Mouse (Mus musculus) kidney, embryonic 16.5 days (tissue): Measurements from ENCODE around the gene Meis1. TPM values are rescaled to one million over a fixed set of nuclear protein-coding genes. Genes with fewer than 3 reads are reported as not detected.

ENCODE experiments used
- ATAC-seq: fragments of 200-750 bp; cut with Nextera tagmentation; 2 replicates; pipeline ENCODE4 v1.8.0; 2017; ENCODE audit warnings: moderate TSS enrichment; ENCODE audit not compliant: low FRiP score, low TSS enrichment
- H3K27ac ChIP-seq: fragments of 300-500 bp; sonication (generic); 2 replicates; pipeline ENCODE4 v1.5.1; 2014; ENCODE audit warnings: low read length
- H3K27me3 ChIP-seq: fragments of 300-500 bp; sonication (generic); 2 replicates; pipeline ENCODE4 v1.6.1; 2014; ENCODE audit warnings: low read length, control low read depth, mixed read lengths; ENCODE audit not compliant: insufficient read depth
- H3K36me3 ChIP-seq: fragments of 300-500 bp; sonication (generic); 2 replicates; pipeline ENCODE4 v1.6.1; 2014; ENCODE audit warnings: low read length, control low read depth, mixed read lengths; ENCODE audit not compliant: insufficient read depth
- H3K4me1 ChIP-seq: fragments of 300-500 bp; sonication (generic); 2 replicates; pipeline ENCODE4 v1.6.1; 2014; ENCODE audit warnings: low read length, control low read depth, mixed read lengths; ENCODE audit not compliant: insufficient read depth
- H3K4me2 ChIP-seq: fragments of 300-500 bp; sonication (generic); replicated peaks from 2 replicates; pipeline ENCODE4 v1.6.1; 2014; ENCODE audit warnings: low read depth, low read length
- H3K4me3 ChIP-seq: fragments of 300-500 bp; sonication (generic); 2 replicates; pipeline ENCODE4 v1.5.1; 2014; ENCODE audit warnings: mild to moderate bottlenecking, low read length
- H3K9ac ChIP-seq: fragments of 300-500 bp; sonication (generic); replicated peaks from 2 replicates; pipeline ENCODE4 v1.6.1; 2014; ENCODE audit warnings: low read length
- H3K9me3 ChIP-seq: fragments of 300-500 bp; sonication (generic); 2 replicates; pipeline ENCODE4 v1.6.1; 2016; ENCODE audit warnings: low read length, control low read depth
- WGBS: fragments of 180-500 bp; shearing (Covaris S2); extraction: QIAGEN DNeasy Blood & Tissue Kit; methylation state at CpG from one replicate; pipeline ENCODE4 v1.1.7; 2014; 5-methylcytosine and 5-hydroxymethylcytosine counted together
- polyA plus RNA-seq: library from polyadenylated mRNA; unstranded; fragments of >200 nt; fragmentation: Nextera tagmentation; extraction: Ambion mirVana; gene quantifications from 2 replicates; pipeline ENCODE4 v1.2.1, GENCODE M21; 2015

Gene Meis1
- polyA plus RNA-seq, 1 experiment from 2014 or later: 124 TPM

DNA sequence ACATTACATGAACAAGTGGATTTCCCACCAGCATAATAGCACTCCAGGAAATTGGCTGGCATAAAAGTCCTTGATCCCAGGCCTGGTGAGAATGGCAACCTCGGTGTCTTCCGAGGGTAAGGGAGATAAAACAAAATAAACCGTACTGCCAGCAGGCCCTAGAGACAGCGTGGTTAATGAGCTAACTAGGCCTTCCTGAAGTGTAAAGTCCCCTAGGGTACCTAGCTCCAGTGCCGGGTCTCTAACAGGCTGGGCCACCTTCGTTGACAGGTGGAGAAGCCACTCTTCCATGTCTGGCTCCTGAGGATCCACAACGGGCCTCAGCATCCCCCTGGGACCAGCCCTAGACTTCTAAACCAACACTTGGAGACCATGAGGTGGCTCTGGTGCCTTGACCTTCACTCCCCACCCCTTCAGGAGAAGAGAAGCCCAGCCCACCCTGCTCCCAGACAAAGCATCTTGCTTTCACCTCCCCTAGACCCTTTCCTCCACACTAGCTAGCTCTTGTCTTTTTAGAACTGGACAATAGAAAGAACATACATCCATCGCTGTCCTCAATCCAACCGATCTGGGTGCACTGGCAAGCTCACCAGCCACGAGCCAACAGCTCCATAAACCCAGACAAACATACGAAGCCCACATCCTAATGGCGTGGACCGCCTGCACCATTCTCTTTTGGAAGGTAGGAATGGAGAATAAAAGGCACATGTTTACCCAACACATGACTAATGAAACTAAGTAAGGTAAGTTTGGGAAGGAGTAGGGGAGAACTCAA lies 10.0 kb downstream of the Meis1 start:
- Histone ChIP-seq H3K27me3 (peaks cover 25% of the 10 kb centered on the region), H3K4me3 (peak overlapping the region; percentile 38), H3K27ac (peak overlapping the region; percentile 35), H3K4me2 (peak overlapping the region; percentile 85), H3K9ac (peak overlapping the region; percentile 53), H3K4me1 (peaks cover 38% of the 10 kb centered on the region), H3K9me3 (no peaks in the 10 kb centered on the region), H3K36me3 (peaks cover 3% of the 10 kb centered on the region; the same call in 1 of the 2 replicates)
- 39% methylated on average over 13 of the region's 13 CpGs for WGBS
- ATAC-seq: no peak

GRCm38 (mm10) chr11:19007541-19008424 lies 11.0 kb downstream of the Meis1 start:
- H3K9me3 ChIP-seq: no peaks in the 10 kb centered on the region
- H3K27me3 ChIP-seq: peaks cover 20% of the 10 kb centered on the region
- peaks cover 33% of the 10 kb centered on the region for H3K4me1 ChIP-seq
- peak overlapping the region; percentile 39 for H3K4me3 ChIP-seq
- H3K4me2 ChIP-seq: peak overlapping the region; percentile 85
- H3K36me3 ChIP-seq: peaks cover 3% of the 10 kb centered on the region; the same call in 1 of the 2 replicates
- 28% methylated on average over 45 of the region's 45 CpGs for WGBS
- H3K9ac ChIP-seq: peak overlapping the region; percentile 73
- ATAC-seq: no peak
- peak overlapping the region; percentile 90 for H3K27ac ChIP-seq

DNA sequence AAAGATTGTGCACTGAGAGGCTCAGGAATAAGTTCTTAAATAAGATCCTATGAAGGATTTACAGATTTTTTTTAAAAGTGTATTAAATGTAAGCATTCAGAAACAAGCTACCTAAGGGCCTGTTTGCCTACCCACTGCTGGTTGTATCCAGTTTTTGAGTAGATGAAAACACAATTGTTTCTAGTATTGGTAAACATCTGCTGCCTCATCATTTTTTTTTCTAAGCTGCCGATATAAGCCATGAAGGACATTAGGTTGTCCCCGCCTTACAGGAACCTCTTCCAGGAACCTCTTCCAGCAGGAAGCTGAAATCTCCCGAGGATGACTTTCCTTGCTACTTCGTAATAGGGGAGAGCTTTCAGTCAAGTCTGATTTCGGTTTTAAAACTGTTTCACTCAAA lies 11.7 kb downstream of the Meis1 start:
- peaks cover 3% of the 10 kb centered on the region; the same call in 1 of the 2 replicates for H3K36me3 ChIP-seq
- 41% methylated on average over 5 of the region's 5 CpGs for WGBS
- H3K4me1 ChIP-seq: peaks cover 35% of the 10 kb centered on the region
- H3K4me2 ChIP-seq: peak overlapping the region; percentile 85
- peak overlapping the region; percentile 73 for H3K9ac ChIP-seq
- peaks cover 20% of the 10 kb centered on the region for H3K27me3 ChIP-seq
- peak overlapping the region; percentile 90 for H3K27ac ChIP-seq
- no peaks in the 10 kb centered on the region for H3K9me3 ChIP-seq
- no peak for ATAC-seq
- H3K4me3 ChIP-seq: peak overlapping the region; percentile 39; the same call in 1 of the 2 replicates

DNA sequence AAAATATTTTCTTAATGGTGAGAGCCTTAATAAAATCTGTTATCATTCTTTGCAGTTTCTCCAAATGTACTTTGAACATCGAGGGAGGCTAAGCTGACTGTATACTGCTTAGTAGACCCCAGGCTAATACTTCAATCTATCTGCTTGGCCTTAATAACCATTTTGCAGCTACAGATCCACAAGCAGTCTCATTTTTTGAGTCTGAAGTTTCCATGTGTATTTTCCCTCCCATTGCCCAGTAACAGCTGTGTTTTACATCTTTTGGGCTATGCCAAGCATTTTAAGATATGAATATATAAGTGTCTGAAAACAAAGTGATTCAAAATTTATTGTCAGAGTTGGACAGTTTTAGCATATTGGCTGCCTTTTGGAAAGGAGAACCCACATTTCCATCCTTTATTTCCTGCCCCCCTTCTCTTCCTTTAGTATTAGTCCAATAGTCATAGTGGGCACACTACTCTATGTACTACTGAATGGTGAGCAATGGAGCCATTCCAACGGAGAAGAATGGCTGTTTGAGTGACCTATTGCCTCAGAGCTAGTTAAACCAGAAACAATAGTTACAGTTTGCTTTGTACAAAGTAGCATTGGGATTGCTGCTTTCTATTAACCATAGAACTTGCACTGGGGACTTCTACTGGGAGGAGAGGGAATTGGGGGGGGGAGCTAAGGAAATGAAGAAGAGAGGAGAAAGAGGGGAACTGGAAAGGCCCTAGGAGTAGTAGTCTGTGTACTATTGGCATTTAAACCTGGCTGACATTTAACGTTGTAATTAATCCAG lies 12.7 kb downstream of the Meis1 start:
- Histone ChIP-seq H3K4me1 (peaks cover 35% of the 10 kb centered on the region), H3K4me3 (no peak overlapping the region), H3K4me2 (no peak overlapping the region), H3K27me3 (peaks cover 20% of the 10 kb centered on the region), H3K9ac (no peak overlapping the region), H3K27ac (peak overlapping the region; percentile 63; the same call in 1 of the 2 replicates), H3K36me3 (peaks cover 9% of the 10 kb centered on the region; the same call in 1 of the 2 replicates), H3K9me3 (no peaks in the 10 kb centered on the region)
- no peak for ATAC-seq
- 48% methylated on average over 3 of the region's 3 CpGs for WGBS

DNA sequence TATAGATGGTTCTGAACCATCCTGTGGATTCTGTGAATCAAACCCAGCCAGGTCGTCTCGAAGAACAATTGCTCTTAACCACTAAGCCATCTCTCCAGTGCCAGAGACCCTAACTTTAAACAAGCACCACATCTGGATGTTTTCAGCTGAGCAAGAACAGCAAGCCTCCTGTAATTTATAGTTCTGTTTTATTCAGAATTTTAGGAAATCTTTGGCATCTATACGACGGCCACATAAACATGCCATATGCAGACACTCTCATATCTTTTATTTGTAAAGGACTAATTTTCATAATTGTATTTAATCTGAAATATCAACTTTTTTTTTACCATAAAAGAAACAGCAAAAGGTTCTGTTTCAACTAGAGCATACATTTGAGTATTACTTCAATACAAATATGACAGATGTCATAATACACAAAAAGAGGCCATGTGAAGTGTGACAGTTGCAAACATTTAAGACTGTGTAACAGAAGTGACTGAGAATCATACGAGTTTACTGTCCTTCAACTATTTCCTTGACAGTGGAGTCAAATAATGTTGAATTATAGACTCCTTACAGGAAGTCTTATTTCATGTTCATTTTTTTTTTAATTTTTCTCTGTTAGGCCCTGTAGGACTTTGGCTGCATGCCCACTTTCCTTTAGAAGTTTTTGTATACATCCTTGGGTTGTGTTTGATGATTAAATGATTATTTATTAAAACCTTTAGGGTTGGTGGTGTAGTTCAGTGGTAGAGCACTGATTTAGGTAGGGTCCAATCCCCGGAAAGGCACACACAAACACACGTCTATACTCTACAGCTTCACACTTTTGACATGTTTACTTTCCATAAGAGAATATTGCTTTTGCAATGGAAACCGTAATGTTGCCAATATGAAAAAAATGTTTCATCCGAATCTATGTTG lies 13.5 kb downstream of the Meis1 start:
- H3K36me3 ChIP-seq: peaks cover 9% of the 10 kb centered on the region; the same call in 1 of the 2 replicates
- 59% methylated on average over 9 of the region's 9 CpGs for WGBS
- H3K4me1 ChIP-seq: peaks cover 29% of the 10 kb centered on the region
- H3K27ac ChIP-seq: no peak overlapping the region
- H3K4me3 ChIP-seq: no peak overlapping the region
- H3K9me3 ChIP-seq: no peaks in the 10 kb centered on the region
- no peak for ATAC-seq
- H3K27me3 ChIP-seq: peaks cover 20% of the 10 kb centered on the region
- H3K4me2 ChIP-seq: no peak overlapping the region
- H3K9ac ChIP-seq: no peak overlapping the region

GRCm38 (mm10) chr11:19003066-19003465 lies 15.7 kb downstream of the Meis1 start:
- H3K27ac ChIP-seq: no peak overlapping the region
- H3K27me3 ChIP-seq: peaks cover 9% of the 10 kb centered on the region; the same call in 1 of the 2 replicates
- H3K9ac ChIP-seq: no peak overlapping the region
- no peaks in the 10 kb centered on the region for H3K9me3 ChIP-seq
- no peak overlapping the region for H3K4me3 ChIP-seq
- WGBS: 67% methylated on average over 5 of the region's 5 CpGs
- H3K36me3 ChIP-seq: peaks cover 9% of the 10 kb centered on the region
- H3K4me1 ChIP-seq: peaks cover 12% of the 10 kb centered on the region
- no peak overlapping the region for H3K4me2 ChIP-seq
- ATAC-seq: no peak

DNA sequence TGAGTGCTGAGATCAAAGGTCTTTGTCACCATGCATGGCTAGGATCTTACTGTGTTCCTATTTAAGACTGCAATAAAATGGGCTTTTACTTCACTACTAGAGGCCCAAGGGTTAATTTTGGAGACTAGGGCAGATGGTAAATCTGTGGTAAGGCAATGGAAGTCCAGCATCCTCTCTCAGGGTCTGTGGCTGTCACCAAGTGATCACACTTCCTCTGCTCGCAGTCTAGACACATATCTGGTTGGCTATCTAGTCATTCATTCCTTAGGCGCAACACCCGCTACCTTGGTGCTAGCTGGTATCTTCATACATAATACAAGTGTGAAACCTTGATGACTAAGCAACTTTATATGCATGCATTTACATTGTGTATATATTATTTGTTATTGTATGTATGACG lies 22.0 kb downstream of the Meis1 start:
- Histone ChIP-seq H3K27me3 (no peaks in the 10 kb centered on the region), H3K9ac (no peak overlapping the region), H3K27ac (no peak overlapping the region), H3K4me3 (no peak overlapping the region), H3K4me2 (no peak overlapping the region), H3K4me1 (no peaks in the 10 kb centered on the region), H3K9me3 (peaks cover 5% of the 10 kb centered on the region; the same call in 1 of the 2 replicates), H3K36me3 (peaks cover 31% of the 10 kb centered on the region)
- WGBS: 95% methylated on average over 4 of the region's 4 CpGs
- ATAC-seq: no peak

DNA sequence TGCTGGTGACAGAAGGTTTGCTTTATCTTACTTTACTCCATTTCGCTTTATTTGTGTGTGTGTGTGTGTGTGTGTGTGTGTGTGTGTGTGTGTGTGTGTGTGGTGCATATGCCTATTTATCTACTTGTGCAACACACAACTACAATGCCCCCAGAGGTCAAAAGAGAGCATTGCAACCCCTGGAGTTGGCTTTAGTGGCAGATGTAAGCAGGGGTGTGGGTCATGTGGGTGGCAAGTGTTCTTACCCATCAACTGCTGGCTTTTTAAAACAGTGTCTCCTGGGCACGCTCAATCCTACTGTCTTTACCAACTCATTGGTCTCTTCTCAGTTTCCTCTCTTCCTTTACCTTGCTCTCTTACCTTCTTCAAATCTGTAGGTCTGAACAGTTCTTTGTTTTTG lies 22.5 kb downstream of the Meis1 start:
- Histone ChIP-seq H3K4me3 (no peak overlapping the region), H3K4me1 (no peaks in the 10 kb centered on the region), H3K27me3 (no peaks in the 10 kb centered on the region), H3K4me2 (no peak overlapping the region), H3K27ac (no peak overlapping the region), H3K9ac (no peak overlapping the region), H3K9me3 (peaks cover 5% of the 10 kb centered on the region; the same call in 1 of the 2 replicates), H3K36me3 (peaks cover 29% of the 10 kb centered on the region)
- ATAC-seq: no peak
- 88% methylated on average over 2 of the region's 2 CpGs for WGBS
